Mouse (Mus musculus) midbrain, embryonic 14.5 days (tissue): ENCODE results near the gene Hoxb4. TPM values are rescaled to one million over a fixed set of nuclear protein-coding genes. Genes with fewer than 3 reads are reported as not detected.

ENCODE experiments used
- ATAC-seq: fragments of 200-750 bp; cut with Nextera tagmentation; 2 replicates; pipeline ENCODE4 v1.8.0; 2017; ENCODE audit warnings: moderate number of reproducible peaks, moderate library complexity; ENCODE audit not compliant: low FRiP score, low TSS enrichment
- DNase-seq: peaks from one replicate; pipeline ENCODE4 v3.0.0-alpha.2; 2015
- H3K27ac ChIP-seq: fragments of 300-500 bp; sonication (generic); replicated peaks from 2 replicates; pipeline ENCODE4 v1.5.1; 2014; ENCODE audit warnings: mild to moderate bottlenecking, low read depth, low read length, moderate library complexity
- H3K27me3 ChIP-seq: fragments of 300-500 bp; sonication (generic); 2 replicates; pipeline ENCODE4 v1.6.1; 2014; ENCODE audit warnings: low read length, control low read depth, mixed read lengths; ENCODE audit not compliant: control insufficient read depth, insufficient read depth
- H3K36me3 ChIP-seq: fragments of 300-500 bp; sonication (generic); 2 replicates; pipeline ENCODE4 v1.6.1; 2014; ENCODE audit warnings: low read length, control low read depth; ENCODE audit not compliant: control insufficient read depth, insufficient read depth
- H3K4me1 ChIP-seq: fragments of 300-500 bp; sonication (generic); 2 replicates; pipeline ENCODE4 v1.6.1; 2014; ENCODE audit warnings: mild to moderate bottlenecking, antibody characterized with exemption, low read length, control low read depth; ENCODE audit not compliant: control insufficient read depth, insufficient read depth
- H3K4me2 ChIP-seq: fragments of 300-500 bp; sonication (generic); 2 replicates; pipeline ENCODE4 v1.6.1; 2014; ENCODE audit warnings: mild to moderate bottlenecking, low read length, moderate library complexity
- H3K4me3 ChIP-seq: fragments of 300-500 bp; sonication (generic); replicated peaks from 2 replicates; pipeline ENCODE4 v1.5.1; 2014; ENCODE audit warnings: low read depth, low read length
- H3K9ac ChIP-seq: fragments of 300-500 bp; sonication (generic); replicated peaks from 2 replicates; pipeline ENCODE4 v1.6.1; 2014; ENCODE audit warnings: mild to moderate bottlenecking, low read length, moderate library complexity
- H3K9me3 ChIP-seq: fragments of 300-500 bp; sonication (generic); 2 replicates; pipeline ENCODE4 v1.6.1; 2016; ENCODE audit warnings: low read length, control low read depth, mixed read lengths; ENCODE audit not compliant: control insufficient read depth
- WGBS: fragments of 180-500 bp; shearing (Covaris S2); extraction: QIAGEN DNeasy Blood & Tissue Kit; methylation state at CpG from one replicate; pipeline ENCODE4 v1.1.7; 2014; 5-methylcytosine and 5-hydroxymethylcytosine counted together
- polyA plus RNA-seq: library from polyadenylated mRNA; unstranded; fragments of >200 nt; fragmentation: Nextera tagmentation; extraction: Ambion mirVana; gene quantifications from 2 replicates; pipeline ENCODE4 v1.2.1, GENCODE M21; 2014

The Hoxb4 gene
- polyA plus RNA-seq, 1 experiment from 2014 or later = not detected

DNA sequence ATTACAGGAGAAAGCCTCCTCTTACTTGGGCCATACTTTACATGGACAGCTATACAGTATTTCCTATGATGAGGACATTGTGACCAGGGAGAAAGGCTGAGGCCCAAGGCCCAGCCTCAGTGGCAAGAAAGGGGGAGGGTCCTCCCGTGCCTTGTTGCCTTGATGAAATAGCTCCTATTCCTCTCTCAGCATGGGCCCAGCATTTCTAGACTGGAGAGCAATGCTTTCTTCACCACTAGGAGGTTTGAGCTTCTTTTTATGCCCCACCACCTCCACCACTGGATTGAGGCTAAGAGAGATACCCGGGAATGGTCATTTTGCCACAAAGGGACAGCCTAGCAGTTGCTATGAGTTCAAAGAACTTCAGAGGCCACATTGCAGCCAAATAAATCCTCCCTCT lies 21.1 kb upstream of the Hoxb4 start:
- ATAC-seq = no peak
- H3K4me1 ChIP-seq = no peaks in the 10 kb centered on the region
- H3K4me2 ChIP-seq = no peak overlapping the region
- 1% methylated on average over 2 of the region's 2 CpGs for WGBS
- H3K27me3 ChIP-seq = peaks cover 100% of the 10 kb centered on the region
- no peaks in the 10 kb centered on the region for H3K36me3 ChIP-seq
- no peak overlapping the region for H3K4me3 ChIP-seq
- H3K9me3 ChIP-seq = no peaks in the 10 kb centered on the region
- no peak overlapping the region for H3K9ac ChIP-seq
- no peak overlapping the region for H3K27ac ChIP-seq
- no peak for DNase-seq

DNA sequence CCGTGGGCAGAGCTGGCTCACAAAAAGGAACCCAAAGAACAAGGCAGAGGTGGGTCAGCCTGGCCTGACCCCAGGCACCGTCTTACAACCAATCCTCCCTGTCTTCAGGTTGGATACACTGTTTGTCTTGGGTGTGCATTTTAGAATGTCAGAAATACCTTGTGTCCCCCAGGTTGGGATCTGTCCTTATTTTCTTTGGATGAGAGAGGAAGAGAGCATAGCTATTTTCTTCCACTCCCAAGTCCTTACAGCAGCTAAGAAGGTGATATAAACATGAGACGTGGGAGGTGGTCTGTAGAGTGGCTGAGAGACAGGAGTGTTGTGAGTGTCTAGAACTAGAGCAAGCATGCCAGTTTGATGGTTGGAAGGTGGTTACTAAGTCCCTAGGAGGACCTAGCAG lies 20.6 kb upstream of the Hoxb4 start:
- peaks cover 100% of the 10 kb centered on the region for H3K27me3 ChIP-seq
- WGBS = 0% methylated on average over 3 of the region's 3 CpGs
- ATAC-seq = no peak
- no peaks in the 10 kb centered on the region for H3K36me3 ChIP-seq
- no peak overlapping the region for H3K4me3 ChIP-seq
- DNase-seq = no peak
- no peaks in the 10 kb centered on the region for H3K4me1 ChIP-seq
- no peak overlapping the region for H3K27ac ChIP-seq
- H3K9ac ChIP-seq = no peak overlapping the region
- H3K9me3 ChIP-seq = no peaks in the 10 kb centered on the region
- H3K4me2 ChIP-seq = no peak overlapping the region

DNA sequence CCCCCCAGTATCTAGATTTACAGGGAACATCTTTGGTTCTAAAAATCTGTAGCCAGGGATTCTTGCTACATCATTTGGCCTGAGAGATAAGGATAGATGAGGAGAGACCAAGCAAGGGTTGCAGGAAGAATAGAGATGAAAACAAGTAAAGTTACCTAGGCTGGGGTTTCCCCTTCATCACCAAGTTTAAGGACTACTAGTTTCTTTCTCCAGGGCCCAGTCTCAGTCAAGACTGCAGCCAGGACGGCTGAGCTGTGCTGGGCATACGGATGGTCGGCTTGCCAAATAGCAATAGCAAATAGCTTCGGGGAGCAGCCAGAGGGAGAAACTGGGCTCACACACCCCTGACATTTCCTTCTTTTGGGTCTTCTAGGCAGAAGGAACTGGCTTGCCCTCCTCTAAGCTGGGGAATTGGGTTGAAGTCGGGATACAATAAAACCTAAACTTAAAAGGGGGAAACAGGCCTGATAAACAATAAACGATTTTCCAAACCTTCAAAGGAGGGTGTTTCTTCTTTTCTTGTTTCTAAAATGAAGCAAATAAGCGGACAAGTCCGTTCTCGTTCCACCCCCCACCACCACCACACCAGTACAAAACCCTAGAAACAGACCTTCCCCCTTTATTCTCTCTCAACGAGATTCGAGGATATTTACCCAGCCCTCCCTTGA lies 20.0 kb upstream of the Hoxb4 start:
- Histone ChIP-seq H3K9me3 (no peaks in the 10 kb centered on the region), H3K36me3 (no peaks in the 10 kb centered on the region), H3K4me1 (no peaks in the 10 kb centered on the region), H3K4me3 (no peak overlapping the region), H3K4me2 (no peak overlapping the region), H3K27me3 (peaks cover 100% of the 10 kb centered on the region), H3K9ac (no peak overlapping the region), H3K27ac (no peak overlapping the region)
- 1% methylated on average over 11 of the region's 11 CpGs for WGBS
- no peak for DNase-seq
- no peak for ATAC-seq

DNA sequence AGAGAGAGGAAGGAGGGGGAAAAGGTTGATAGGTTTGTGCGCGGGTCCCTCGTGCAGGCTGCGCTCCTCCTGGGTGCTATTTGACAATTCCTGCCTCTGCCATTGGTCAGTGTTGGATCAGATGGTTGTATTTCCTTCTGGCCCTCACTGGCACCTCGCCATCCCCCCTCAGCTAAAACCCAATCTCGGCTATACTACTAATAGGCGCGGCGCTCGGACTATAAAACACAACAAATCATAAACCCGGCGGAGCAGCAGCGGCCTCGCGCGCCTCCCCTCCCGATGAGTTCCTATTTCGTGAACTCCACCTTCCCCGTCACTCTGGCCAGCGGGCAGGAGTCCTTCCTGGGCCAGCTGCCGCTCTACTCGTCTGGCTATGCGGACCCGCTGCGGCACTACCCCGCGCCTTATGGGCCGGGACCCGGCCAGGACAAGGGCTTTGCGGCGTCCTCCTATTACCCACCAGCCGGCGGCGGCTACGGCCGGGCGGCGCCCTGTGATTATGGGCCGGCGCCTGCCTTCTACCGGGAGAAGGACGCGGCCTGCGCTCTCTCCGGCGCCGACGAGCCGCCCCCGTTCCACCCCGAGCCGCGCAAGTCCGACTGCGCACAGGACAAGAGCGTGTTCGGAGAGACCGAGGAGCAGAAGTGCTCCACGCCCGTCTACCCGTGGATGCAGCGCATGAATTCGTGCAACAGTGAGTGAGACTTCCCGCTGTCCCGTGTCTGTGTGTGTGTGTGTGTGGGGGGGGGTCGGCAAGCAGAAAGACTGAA lies 19.0 kb upstream of the Hoxb4 start:
- Histone ChIP-seq H3K27ac (no peak overlapping the region), H3K9ac (no peak overlapping the region), H3K27me3 (peaks cover 100% of the 10 kb centered on the region), H3K9me3 (no peaks in the 10 kb centered on the region), H3K4me1 (no peaks in the 10 kb centered on the region), H3K36me3 (no peaks in the 10 kb centered on the region), H3K4me3 (no peak overlapping the region), H3K4me2 (no peak overlapping the region)
- WGBS = under 1% methylated on average over 66 of the region's 66 CpGs
- no peak for ATAC-seq
- no peak for DNase-seq

DNA sequence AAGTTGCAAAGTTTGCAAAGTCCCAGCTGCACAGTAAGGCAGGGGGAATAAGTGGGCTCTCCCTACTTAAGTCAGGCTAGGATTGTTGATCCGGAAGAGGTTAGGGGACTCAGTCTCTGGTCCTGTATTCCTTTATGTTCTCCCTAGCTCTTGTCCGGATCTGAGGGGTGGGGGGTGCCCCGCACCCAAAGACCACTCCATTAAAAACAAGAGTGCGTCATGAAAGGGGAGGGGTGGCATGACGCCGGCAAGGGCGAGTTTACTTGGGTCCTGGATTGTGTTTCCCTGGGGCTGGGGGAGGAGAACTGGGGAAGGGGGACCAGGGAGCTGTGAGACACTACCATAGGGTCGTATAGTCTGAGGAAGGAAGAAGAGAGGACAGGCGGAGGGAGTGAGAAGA lies 18.3 kb upstream of the Hoxb4 start:
- Histone ChIP-seq H3K4me2 (no peak overlapping the region), H3K4me1 (no peaks in the 10 kb centered on the region), H3K4me3 (no peak overlapping the region), H3K27me3 (peaks cover 100% of the 10 kb centered on the region), H3K27ac (no peak overlapping the region), H3K9me3 (no peaks in the 10 kb centered on the region), H3K36me3 (no peaks in the 10 kb centered on the region), H3K9ac (no peak overlapping the region)
- ATAC-seq (no peak), DNase-seq (no peak)
- WGBS = under 1% methylated on average over 9 of the region's 9 CpGs

DNA sequence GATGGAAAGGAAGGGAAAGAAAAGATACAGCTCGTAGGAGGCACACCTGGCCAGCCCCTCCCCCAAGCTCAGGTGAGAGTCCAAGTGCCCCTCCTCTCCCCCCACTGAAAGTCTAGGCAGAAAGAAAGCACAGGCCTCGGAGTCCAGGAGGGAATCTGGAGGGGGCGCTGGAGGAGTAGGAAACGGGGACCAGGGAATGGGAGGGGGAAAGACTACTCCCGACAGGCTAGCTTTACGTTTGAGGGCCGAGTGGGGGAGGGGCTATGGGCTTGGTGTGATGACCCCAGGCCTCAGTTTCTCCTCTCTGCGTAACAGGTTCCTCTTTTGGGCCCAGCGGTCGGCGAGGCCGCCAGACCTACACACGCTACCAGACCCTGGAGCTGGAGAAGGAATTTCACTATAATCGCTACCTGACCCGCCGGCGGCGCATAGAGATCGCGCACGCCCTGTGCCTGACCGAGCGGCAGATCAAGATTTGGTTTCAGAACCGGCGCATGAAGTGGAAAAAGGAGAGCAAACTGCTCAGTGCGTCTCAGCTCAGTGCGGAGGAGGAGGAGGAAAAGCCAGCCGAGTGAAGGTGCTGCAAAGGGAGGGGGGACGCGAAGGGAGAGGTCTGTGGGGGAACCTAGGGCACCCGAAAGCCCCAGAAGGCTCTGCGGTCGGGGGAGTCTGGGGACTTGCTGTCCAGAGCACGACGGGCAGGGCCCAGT lies 17.6 kb upstream of the Hoxb4 start:
- DNase-seq = no peak
- no peak overlapping the region for H3K27ac ChIP-seq
- no peaks in the 10 kb centered on the region for H3K36me3 ChIP-seq
- H3K27me3 ChIP-seq = peaks cover 100% of the 10 kb centered on the region
- WGBS = 1% methylated on average over 35 of the region's 35 CpGs
- no peak overlapping the region for H3K4me3 ChIP-seq
- ATAC-seq = no peak
- no peak overlapping the region for H3K9ac ChIP-seq
- H3K4me2 ChIP-seq = no peak overlapping the region
- no peaks in the 10 kb centered on the region for H3K4me1 ChIP-seq
- H3K9me3 ChIP-seq = no peaks in the 10 kb centered on the region

DNA sequence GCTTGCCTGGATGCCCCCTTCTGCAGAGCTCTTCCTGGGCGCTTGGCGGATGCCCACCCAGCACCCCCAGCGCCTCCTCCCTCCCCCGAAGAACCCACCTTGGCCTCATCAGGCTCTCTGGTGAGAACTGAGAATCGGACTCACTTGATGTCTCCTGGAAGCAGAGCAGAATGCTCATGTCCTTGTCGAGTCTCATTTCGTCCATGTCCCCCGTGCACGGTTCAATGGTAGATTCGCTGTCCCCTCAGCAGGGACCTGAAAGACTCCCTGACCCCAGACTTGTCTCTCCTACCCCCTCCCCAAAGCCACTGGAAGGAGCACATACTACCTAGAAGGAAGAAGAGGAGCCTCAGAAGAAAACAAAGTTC lies 17.0 kb upstream of the Hoxb4 start:
- Histone ChIP-seq H3K4me2 (no peak overlapping the region), H3K27ac (no peak overlapping the region), H3K4me1 (no peaks in the 10 kb centered on the region), H3K9ac (no peak overlapping the region), H3K27me3 (peaks cover 100% of the 10 kb centered on the region), H3K36me3 (no peaks in the 10 kb centered on the region), H3K9me3 (no peaks in the 10 kb centered on the region), H3K4me3 (no peak overlapping the region)
- WGBS = under 1% methylated on average over 10 of the region's 10 CpGs
- no peak for DNase-seq
- no peak for ATAC-seq

DNA sequence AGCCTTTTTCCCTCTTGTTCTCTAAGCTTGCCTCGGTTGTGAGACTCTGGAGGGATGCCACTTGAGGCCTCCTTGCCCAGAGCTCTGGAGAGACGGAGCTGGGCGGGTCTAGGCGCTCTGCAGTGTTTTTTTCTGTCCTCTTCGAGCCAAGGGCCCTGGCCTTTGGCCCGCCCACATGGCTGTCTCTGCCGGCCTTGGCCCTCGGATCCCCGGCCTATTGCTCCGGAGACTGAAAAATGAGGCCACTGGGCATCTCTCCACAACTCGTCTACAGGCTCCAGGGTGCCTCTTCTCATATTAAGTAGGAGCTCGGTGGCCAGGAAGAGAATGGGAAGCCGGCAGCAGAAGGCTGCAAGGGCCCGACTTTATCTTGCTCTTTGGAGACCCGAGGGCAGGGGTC lies 16.2 kb upstream of the Hoxb4 start:
- Histone ChIP-seq H3K4me3 (no peak overlapping the region), H3K4me2 (no peak overlapping the region), H3K9me3 (no peaks in the 10 kb centered on the region), H3K27ac (no peak overlapping the region), H3K9ac (no peak overlapping the region), H3K27me3 (peaks cover 100% of the 10 kb centered on the region), H3K36me3 (no peaks in the 10 kb centered on the region), H3K4me1 (no peaks in the 10 kb centered on the region)
- DNase-seq = no peak
- ATAC-seq = no peak
- under 1% methylated on average over 15 of the region's 15 CpGs for WGBS
